Mouse (Mus musculus): ENCODE results near the gene Ftsj1. TPM values are rescaled to one million over a fixed set of nuclear protein-coding genes. Genes with fewer than 3 reads are reported as not detected.

Ftsj1 gene
- polyA plus RNA-seq, 2 experiments: 40.3 to 44.7 TPM

DNA sequence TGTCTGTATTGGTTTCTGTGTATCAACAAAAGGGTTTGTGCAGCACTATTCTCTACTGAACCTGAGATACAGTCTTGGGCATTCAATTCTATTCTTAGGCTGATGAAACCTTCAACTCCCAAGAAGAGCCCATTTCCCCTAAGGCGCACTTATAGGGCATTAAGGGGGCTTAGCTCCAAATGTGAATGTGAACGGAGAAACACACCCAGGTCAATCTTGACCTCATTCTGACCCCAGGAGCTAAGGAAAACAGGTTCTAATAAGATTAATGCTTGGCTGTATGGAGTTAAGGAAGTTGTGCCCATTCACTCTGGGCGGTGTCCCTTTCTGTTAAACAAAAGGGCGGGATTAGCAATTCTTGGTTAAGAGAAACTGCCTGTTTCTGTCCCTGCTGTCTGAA lies 45.0 kb downstream of the Ftsj1 start:
- Histone ChIP-seq H3K4me1 (ENCODE audit: control insufficient read depth, insufficient read depth, low read length) (0 out of 2 replicates have a peak, but pooled peaks cover 2% of the 10 kb centered on the region), H3K9ac (ENCODE audit: low read depth, low read length, severe bottlenecking) (no peak overlapping the region), H3K27me3 (ENCODE audit: control insufficient read depth, insufficient read depth, low read length) (no peaks in the 10 kb centered on the region), H3K36me3 (ENCODE audit: control insufficient read depth, insufficient read depth, low read length) (no peaks in the 10 kb centered on the region), H3K4me3 (replicated peaks; ENCODE audit: low read length) (no peak overlapping the region), H3K9me3 (ENCODE audit: control insufficient read depth, low read length) (no peaks in the 10 kb centered on the region), H3K4me2 (replicated peaks; ENCODE audit: low read depth, low read length, severe bottlenecking) (no peak overlapping the region), H3K27ac (replicated peaks; ENCODE audit: low read depth, low read length) (no peak overlapping the region)
- WGBS: 37% methylated on average over 4 of the region's 4 CpGs
- ATAC-seq (ENCODE audit: low FRiP score, low read depth): no peak
- no peak for DNase-seq (ENCODE audit: low spot score)
- TF ChIP-seq POLR2A (IDR thresholded peaks at IDR 0.05; ENCODE audit: borderline replicate concordance, extremely low read depth, insufficient read depth, insufficient read length): no peak

DNA sequence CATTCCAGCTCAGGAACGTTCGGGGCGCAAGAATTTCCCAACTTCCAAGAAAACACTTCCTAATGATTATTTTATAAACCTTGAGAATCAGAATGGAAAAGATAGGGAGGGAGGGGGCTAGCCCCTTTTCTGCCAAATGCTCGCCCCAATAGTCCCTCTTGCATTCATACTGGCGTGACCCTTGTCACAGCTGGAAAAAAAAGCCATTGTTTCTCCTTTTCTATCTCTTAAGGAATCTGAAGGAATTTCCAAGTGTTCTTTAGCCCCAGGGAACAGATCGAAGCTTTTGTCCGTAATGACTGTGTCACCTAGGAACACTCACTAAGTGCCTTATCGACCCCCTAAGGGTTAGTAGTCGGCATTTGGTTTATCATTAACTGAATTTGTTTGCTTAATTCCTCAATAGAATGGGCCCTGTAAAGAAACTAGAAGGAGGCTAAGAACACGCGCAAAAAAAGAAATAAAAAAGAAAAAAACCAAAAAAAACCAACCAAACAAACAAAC lies 45.5 kb downstream of the Ftsj1 start:
- 26% methylated on average over 11 of the region's 11 CpGs for WGBS

DNA sequence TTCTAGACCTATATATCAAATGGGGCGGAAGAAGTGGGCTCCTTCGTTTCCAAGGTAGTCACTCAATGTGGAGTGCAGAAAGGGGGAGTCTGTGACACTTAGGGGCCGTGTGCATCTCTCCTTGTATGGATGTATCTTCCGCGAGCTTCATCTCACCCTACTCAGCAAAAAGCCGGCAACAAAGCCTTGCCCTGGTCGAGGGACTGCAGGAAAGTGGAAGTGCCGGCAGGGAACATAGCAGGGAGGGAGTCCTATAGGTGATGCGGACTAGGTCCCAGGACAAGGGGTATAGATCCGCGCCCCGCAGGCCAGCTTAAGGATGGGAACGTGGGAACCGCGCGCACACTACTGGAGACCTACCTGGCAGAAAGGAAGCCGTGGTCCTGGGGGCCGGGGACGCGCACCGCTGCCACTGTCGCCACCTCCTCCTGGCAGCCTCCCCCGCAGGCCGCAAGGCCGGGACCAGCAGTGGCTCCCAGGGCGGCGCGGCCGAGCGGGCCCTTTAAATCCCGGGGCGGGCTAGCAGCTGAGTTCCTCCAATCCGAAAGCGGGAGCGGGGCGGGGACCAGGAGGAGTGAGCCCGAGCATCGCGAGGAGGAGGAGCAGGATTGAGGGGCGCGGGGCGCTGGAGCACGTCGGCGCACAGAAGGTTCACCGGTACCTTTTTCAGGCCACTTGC lies 46.1 kb downstream of the Ftsj1 start, which contains the start of gene Porcn:
Porcn (minus strand) TSS at position 511 of the 679 bp plus-strand sequence.
- Histone ChIP-seq H3K9ac (ENCODE audit: low read depth, low read length, severe bottlenecking) (peak within 1 kb of the TSS; percentile 62), H3K36me3 (ENCODE audit: control insufficient read depth, insufficient read depth, low read length) (no peaks in the 10 kb centered on the region), H3K27ac (replicated peaks; ENCODE audit: low read depth, low read length) (no peak within 1 kb of the TSS), H3K4me2 (replicated peaks; ENCODE audit: low read depth, low read length, severe bottlenecking) (peak within 1 kb of the TSS; percentile 52), H3K9me3 (ENCODE audit: control insufficient read depth, low read length) (no peaks in the 10 kb centered on the region), H3K4me3 (replicated peaks; ENCODE audit: low read length) (peak within 1 kb of the TSS; percentile 50), H3K27me3 (ENCODE audit: control insufficient read depth, insufficient read depth, low read length) (no peaks in the 10 kb centered on the region), H3K4me1 (ENCODE audit: control insufficient read depth, insufficient read depth, low read length) (0 out of 2 replicates have a peak, but pooled peaks cover 2% of the 10 kb centered on the region)
- 15% methylated on average over 29 of the region's 46 CpGs for WGBS
- 0 out of 2 replicates have a peak, but pooled peaks have one; percentile 19 for TF ChIP-seq POLR2A (IDR thresholded peaks at IDR 0.05; ENCODE audit: borderline replicate concordance, extremely low read depth, insufficient read depth, insufficient read length)
- DNase-seq (ENCODE audit: low spot score) (peak; percentile 66), ATAC-seq (ENCODE audit: low FRiP score, low read depth) (peak; percentile 96)

More for the DNA sequence above, 45.5 kb downstream of the Ftsj1 start:
- DNase-seq (ENCODE audit: low spot score) (no peak), ATAC-seq (ENCODE audit: low FRiP score, low read depth) (no peak)
- no peaks in the 10 kb centered on the region for H3K9me3 ChIP-seq (ENCODE audit: control insufficient read depth, low read length)
- TF ChIP-seq POLR2A (IDR thresholded peaks at IDR 0.05; ENCODE audit: borderline replicate concordance, extremely low read depth, insufficient read depth, insufficient read length): no peak
- no peaks in the 10 kb centered on the region for H3K36me3 ChIP-seq (ENCODE audit: control insufficient read depth, insufficient read depth, low read length)
- 0 out of 2 replicates have a peak, but pooled peaks cover 2% of the 10 kb centered on the region for H3K4me1 ChIP-seq (ENCODE audit: control insufficient read depth, insufficient read depth, low read length)
- H3K9ac ChIP-seq (ENCODE audit: low read depth, low read length, severe bottlenecking): no peak overlapping the region
- peak overlapping the region; percentile 50 for H3K4me3 ChIP-seq (replicated peaks; ENCODE audit: low read length)
- no peaks in the 10 kb centered on the region for H3K27me3 ChIP-seq (ENCODE audit: control insufficient read depth, insufficient read depth, low read length)
- no peak overlapping the region for H3K27ac ChIP-seq (replicated peaks; ENCODE audit: low read depth, low read length)
- peak overlapping the region; percentile 52 for H3K4me2 ChIP-seq (replicated peaks; ENCODE audit: low read depth, low read length, severe bottlenecking)

DNA sequence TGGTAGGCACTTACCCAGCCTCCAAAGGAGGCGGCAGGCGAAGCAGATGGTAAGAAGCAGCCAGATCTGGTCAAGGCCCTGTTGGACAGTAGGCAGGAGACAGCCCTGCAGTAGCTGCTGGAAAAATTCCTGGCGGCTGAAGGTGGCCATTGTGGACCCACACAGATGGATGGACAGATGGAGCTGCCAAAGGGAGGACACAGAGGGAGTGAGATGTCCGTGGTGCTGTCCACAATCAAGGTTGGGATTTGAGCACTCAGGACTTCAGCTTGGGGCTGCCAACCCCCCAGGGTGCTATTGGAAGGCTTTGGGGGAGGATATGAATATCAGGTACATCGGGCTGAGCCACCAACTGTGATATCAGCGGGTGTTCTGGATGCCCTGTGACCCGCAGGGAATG lies 46.7 kb downstream of the Ftsj1 start:
- peak overlapping the region; percentile 62; the same call in 1 of the 2 replicates for H3K9ac ChIP-seq (ENCODE audit: low read depth, low read length, severe bottlenecking)
- 37% methylated on average over 7 of the region's 7 CpGs for WGBS

DNA sequence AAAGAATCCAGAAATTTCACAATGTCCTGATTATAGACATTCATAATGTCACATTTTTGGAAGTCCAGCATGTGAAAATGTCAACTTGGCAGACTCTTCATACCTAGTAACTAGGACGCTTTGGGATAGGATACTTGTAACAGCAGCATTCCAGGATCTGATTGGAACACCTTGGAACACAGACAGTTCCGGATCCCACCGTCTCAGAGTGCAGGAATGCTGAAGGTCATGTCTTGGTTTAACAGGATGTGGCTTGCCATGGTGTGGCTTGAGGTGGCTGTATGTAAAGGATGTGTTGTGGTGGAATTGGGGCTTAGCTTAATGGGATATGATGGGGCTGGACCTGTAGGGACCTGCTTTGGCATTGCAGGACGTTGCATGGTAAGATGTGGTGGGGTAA lies 47.1 kb downstream of the Ftsj1 start:
- no peak for ATAC-seq (ENCODE audit: low FRiP score, low read depth)
- no peaks in the 10 kb centered on the region for H3K36me3 ChIP-seq (ENCODE audit: control insufficient read depth, insufficient read depth, low read length)
- DNase-seq (ENCODE audit: low spot score): no peak
- WGBS: 67% methylated on average over 4 of the region's 4 CpGs
- no peaks in the 10 kb centered on the region for H3K9me3 ChIP-seq (ENCODE audit: control insufficient read depth, low read length)
- 0 out of 2 replicates have a peak, but pooled peaks cover 2% of the 10 kb centered on the region for H3K4me1 ChIP-seq (ENCODE audit: control insufficient read depth, insufficient read depth, low read length)
- H3K27me3 ChIP-seq (ENCODE audit: control insufficient read depth, insufficient read depth, low read length): no peaks in the 10 kb centered on the region
- TF ChIP-seq POLR2A (IDR thresholded peaks at IDR 0.05; ENCODE audit: borderline replicate concordance, extremely low read depth, insufficient read depth, insufficient read length): no peak
- H3K4me2 ChIP-seq (replicated peaks; ENCODE audit: low read depth, low read length, severe bottlenecking): no peak overlapping the region
- H3K27ac ChIP-seq (replicated peaks; ENCODE audit: low read depth, low read length): no peak overlapping the region
- H3K4me3 ChIP-seq (replicated peaks; ENCODE audit: low read length): no peak overlapping the region
- H3K9ac ChIP-seq (ENCODE audit: low read depth, low read length, severe bottlenecking): no peak overlapping the region

More for the DNA sequence above, 46.7 kb downstream of the Ftsj1 start:
- peak overlapping the region; percentile 52 for H3K4me2 ChIP-seq (replicated peaks; ENCODE audit: low read depth, low read length, severe bottlenecking)
- no peak for DNase-seq (ENCODE audit: low spot score)
- ATAC-seq (ENCODE audit: low FRiP score, low read depth): no peak
- no peaks in the 10 kb centered on the region for H3K9me3 ChIP-seq (ENCODE audit: control insufficient read depth, low read length)
- no peak for TF ChIP-seq POLR2A (IDR thresholded peaks at IDR 0.05; ENCODE audit: borderline replicate concordance, extremely low read depth, insufficient read depth, insufficient read length)
- peak overlapping the region; percentile 50 for H3K4me3 ChIP-seq (replicated peaks; ENCODE audit: low read length)
- no peaks in the 10 kb centered on the region for H3K36me3 ChIP-seq (ENCODE audit: control insufficient read depth, insufficient read depth, low read length)
- no peaks in the 10 kb centered on the region for H3K27me3 ChIP-seq (ENCODE audit: control insufficient read depth, insufficient read depth, low read length)
- no peak overlapping the region for H3K27ac ChIP-seq (replicated peaks; ENCODE audit: low read depth, low read length)
- H3K4me1 ChIP-seq (ENCODE audit: control insufficient read depth, insufficient read depth, low read length): 0 out of 2 replicates have a peak, but pooled peaks cover 2% of the 10 kb centered on the region

Measured in limb, embryonic 14.5 days (tissue).